Mouse (Mus musculus) embryonic facial prominence, embryonic 10.5 days (tissue): ENCODE data around the gene 4933428M09Rik. TPM values are rescaled to one million over a fixed set of nuclear protein-coding genes. Genes with fewer than 3 reads are reported as not detected.
"Not testable (repeated sequence)": the region's sequence is repeated elsewhere in the genome, so short reads cannot be mapped to it uniquely, and the experiment has no call there.

Experiments
- DNase-seq: peaks from one replicate; pipeline ENCODE4 v3.0.0-alpha.2; 2017; ENCODE audit warnings: low spot score
- H3K27ac ChIP-seq: fragments of 300-500 bp; sonication (generic); replicated peaks from 2 replicates; pipeline ENCODE4 v1.5.1; 2016; ENCODE audit warnings: mild to moderate bottlenecking
- H3K27me3 ChIP-seq: fragments of 300-500 bp; sonication (generic); replicated peaks from 2 replicates; pipeline ENCODE4 v1.6.1; 2016; ENCODE audit warnings: low read depth, mild to moderate bottlenecking; ENCODE audit not compliant: poor library complexity, severe bottlenecking
- H3K36me3 ChIP-seq: fragments of 300-500 bp; sonication (generic); replicated peaks from 2 replicates; pipeline ENCODE4 v1.6.1; 2016; ENCODE audit warnings: mild to moderate bottlenecking, moderate library complexity
- H3K4me1 ChIP-seq: fragments of 300-500 bp; sonication (generic); 2 replicates; pipeline ENCODE4 v1.6.1; 2016
- H3K4me3 ChIP-seq: fragments of 300-500 bp; sonication (generic); 2 replicates; pipeline ENCODE4 v1.5.1; 2016; ENCODE audit warnings: mild to moderate bottlenecking, moderate library complexity
- H3K9me3 ChIP-seq: fragments of 300-500 bp; sonication (generic); 2 replicates; pipeline ENCODE4 v1.6.1; 2016; ENCODE audit warnings: mild to moderate bottlenecking
- WGBS: fragments of 180-500 bp; shearing (Covaris S2); methylation state at CpG from one replicate; pipeline ENCODE4 v1.1.7; 2016; 5-methylcytosine and 5-hydroxymethylcytosine counted together
- polyA plus RNA-seq: library from polyadenylated mRNA; unstranded; fragments of >200 nt; fragmentation: Nextera tagmentation; extraction: Ambion mirVana; gene quantifications from 2 replicates; pipeline ENCODE4 v1.2.1, GENCODE M21; 2016

4933428M09Rik gene
- 0.24 TPM in 1 of 2 replicates, not detected in the other for polyA plus RNA-seq

DNA sequence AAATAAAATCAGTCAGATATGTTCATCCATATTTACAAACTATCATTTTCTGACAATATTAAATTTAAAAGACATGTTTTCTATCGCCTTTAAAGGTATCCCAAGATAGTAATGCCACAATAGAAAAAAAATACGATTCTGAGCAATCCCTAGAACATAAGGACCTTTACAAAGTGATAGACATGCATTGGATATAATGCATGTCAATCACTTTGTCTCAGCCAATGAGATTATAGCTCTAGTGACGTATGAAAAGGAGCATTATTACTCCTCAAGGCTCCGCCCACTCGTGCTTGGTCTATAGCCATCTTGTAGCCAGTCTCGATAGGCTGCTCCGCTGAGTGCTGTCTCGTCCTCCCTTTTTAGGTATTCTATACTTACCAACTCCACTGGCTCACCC, at the start of gene 4933428M09Rik:
Gene 4933428M09Rik, plus strand, starts transcription at position 301 of the 400 bp plus-strand sequence.
- WGBS: 90% methylated on average over 8 of the region's 8 CpGs
- Histone ChIP-seq H3K4me3 (no peak within 1 kb of the TSS), H3K27me3 (no peaks in the 10 kb centered on the region), H3K4me1 (no peaks in the 10 kb centered on the region), H3K36me3 (no peaks in the 10 kb centered on the region), H3K9me3 (no peaks in the 10 kb centered on the region), H3K27ac (no peak within 1 kb of the TSS)
- DNase-seq: no peak

DNA sequence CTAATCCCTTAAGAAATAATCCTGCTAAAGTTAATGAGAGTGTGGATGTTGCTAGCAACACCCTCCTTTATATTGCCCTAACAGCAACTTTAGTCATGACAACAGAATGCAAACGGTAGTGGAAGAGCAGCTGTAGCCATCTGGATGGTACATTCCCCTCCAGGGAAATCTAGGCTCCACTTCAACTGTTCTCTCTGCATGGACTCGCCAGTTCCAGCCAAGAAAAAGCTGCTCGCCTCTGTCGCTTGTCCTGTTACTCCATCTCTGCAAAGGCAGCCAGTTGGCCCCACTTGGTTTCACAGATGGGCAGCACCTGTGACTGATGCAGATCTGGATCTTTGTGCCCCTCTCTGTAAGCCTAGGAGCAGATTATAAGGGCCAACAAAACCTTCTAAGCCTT, 45.0 kb upstream of the 4933428M09Rik start:
- peaks cover 15% of the 10 kb centered on the region for H3K27me3 ChIP-seq
- H3K9me3 ChIP-seq: no peaks in the 10 kb centered on the region
- DNase-seq: no peak
- no peaks in the 10 kb centered on the region for H3K4me1 ChIP-seq
- WGBS: 59% methylated on average over 4 of the region's 4 CpGs
- H3K4me3 ChIP-seq: no peak overlapping the region
- no peak overlapping the region for H3K27ac ChIP-seq
- no peaks in the 10 kb centered on the region for H3K36me3 ChIP-seq

- not testable (repeated sequence) for DNase-seq, H3K27ac ChIP-seq, H3K4me3 ChIP-seq, H3K9me3 ChIP-seq, H3K36me3 ChIP-seq, H3K4me1 ChIP-seq
- peaks cover 23% of the 10 kb centered on the region; the same call in 1 of the 2 replicates for H3K27me3 ChIP-seq
- 85% methylated on average over 3 of the region's 3 CpGs for WGBS
Measured at GRCm38 (mm10) chrX:139191506-139191905, 12.5 kb downstream of the 4933428M09Rik start.

DNA sequence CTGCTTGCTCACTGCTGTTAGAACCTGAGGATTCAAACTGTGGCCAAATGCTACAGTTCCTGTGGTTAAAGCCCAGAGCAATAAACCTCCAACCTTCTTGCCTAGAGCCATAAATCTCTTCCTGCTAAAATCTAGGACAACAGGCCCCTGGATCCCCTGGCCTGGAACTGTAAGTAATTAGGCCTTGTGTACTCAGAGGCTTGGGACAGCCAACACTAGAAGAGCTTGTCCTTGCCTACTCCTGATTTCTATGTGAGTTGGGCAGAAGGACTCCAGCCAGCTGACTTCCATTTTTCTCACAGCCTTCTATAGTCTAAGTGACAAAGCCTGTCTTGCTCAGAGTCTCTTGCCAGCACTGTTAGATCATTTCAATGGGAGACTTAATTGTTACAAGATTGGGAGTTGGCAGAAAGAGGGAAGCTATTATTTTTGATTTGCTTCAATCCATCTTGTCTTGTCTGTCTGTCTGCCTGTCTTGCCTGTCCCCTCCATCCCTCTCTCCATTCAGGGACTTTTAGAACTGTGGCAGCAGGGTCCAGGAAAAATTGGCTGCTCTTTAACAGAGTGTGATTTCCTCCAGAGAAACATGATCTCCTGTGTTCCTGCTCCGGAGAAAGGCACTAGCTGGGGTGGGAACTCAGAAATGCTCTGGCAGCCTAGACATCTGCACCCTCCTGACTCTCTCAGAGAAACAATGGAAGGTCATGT, 15.7 kb downstream of the 4933428M09Rik start:
- peaks cover 23% of the 10 kb centered on the region; the same call in 1 of the 2 replicates for H3K27me3 ChIP-seq
- whole genome bisulfite sequencing: 28% methylated on average over 1 of the region's 1 CpGs
- no peak overlapping the region for H3K27ac ChIP-seq
- H3K36me3 ChIP-seq: no peaks in the 10 kb centered on the region
- no peak for DNase-seq
- H3K9me3 ChIP-seq: no peaks in the 10 kb centered on the region
- no peak overlapping the region for H3K4me3 ChIP-seq
- H3K4me1 ChIP-seq: no peaks in the 10 kb centered on the region

DNA sequence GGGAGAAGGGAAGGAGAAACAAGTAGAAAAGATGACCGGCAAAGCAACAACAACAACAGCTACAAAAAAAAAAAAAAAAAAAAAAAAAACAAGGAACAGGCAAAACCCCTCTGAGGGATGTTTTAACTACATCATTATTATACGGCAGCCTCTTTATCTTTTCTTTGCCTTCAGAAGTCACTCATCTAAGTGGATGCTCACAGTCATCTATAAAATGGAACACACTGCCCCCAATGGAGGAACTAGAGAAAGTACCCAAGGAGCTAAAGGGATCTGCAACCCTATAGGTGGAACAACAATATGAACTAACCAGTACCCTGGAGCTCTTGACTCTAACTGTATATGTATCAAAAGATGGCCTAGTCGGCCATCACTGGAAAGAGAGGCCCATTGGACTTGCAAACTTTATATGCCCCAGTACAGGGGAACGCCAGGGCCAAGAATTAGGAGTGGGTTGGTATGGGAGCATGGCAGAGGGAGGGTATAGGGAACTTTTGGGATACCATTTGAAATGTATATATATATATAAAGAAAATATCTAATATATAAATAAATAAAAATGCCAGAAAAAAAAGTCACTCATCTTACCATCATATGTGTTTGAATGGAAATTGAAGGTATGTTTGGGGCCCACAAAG, 30.3 kb downstream of the 4933428M09Rik start:
- H3K36me3 ChIP-seq, H3K4me1 ChIP-seq, H3K9me3 ChIP-seq, H3K4me3 ChIP-seq, DNase-seq, H3K27ac ChIP-seq: not testable (repeated sequence)
- WGBS: 83% methylated on average over 4 of the region's 4 CpGs
- peaks cover 32% of the 10 kb centered on the region for H3K27me3 ChIP-seq

DNA sequence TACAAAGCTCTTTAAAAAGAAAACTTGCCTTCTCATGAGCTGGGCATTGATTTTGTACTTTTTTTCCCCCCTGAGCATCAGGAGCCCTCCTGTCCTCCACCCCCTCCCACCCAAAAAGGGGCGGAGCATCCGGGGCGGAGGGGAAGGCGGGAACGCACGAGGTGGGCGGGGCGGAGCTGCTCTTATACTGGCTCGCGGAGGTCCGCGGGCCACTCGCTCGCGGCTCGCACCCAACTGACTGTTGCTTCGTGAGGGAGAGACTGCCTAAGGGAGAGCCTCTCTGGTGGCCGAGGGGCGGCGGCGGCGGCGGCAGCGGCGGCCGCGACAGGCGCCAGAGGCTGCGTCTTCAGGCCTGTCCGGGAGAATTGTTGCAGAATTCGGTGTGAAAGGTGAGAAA, 30.8 kb downstream of the 4933428M09Rik start, which contains the start of gene Mum1l1:
Gene Mum1l1, plus strand, starts transcription at position 214 of the 397 bp plus-strand sequence.
- H3K4me1 ChIP-seq: no peaks in the 10 kb centered on the region
- DNase-seq: peak; percentile 85
- no peaks in the 10 kb centered on the region for H3K36me3 ChIP-seq
- peaks cover 37% of the 10 kb centered on the region for H3K27me3 ChIP-seq
- H3K27ac ChIP-seq: peak within 1 kb of the TSS; percentile 76
- H3K9me3 ChIP-seq: no peaks in the 10 kb centered on the region
- peak within 1 kb of the TSS; percentile 59 for H3K4me3 ChIP-seq
- 19% methylated on average over 31 of the region's 31 CpGs for WGBS

GRCm38 (mm10) chrX:139214765-139215164, 35.7 kb downstream of the 4933428M09Rik start:
- Histone ChIP-seq H3K4me1 (no peaks in the 10 kb centered on the region), H3K27me3 (peaks cover 44% of the 10 kb centered on the region), H3K36me3 (no peaks in the 10 kb centered on the region), H3K4me3 (no peak overlapping the region), H3K9me3 (no peaks in the 10 kb centered on the region), H3K27ac (no peak overlapping the region)
- whole genome bisulfite sequencing: 73% methylated on average over 4 of the region's 4 CpGs
- DNase-seq: no peak

- Histone ChIP-seq H3K27me3 (peaks cover 30% of the 10 kb centered on the region), H3K4me3 (peak overlapping the region; percentile 49; the same call in 1 of the 2 replicates)
Measured at GRCm38 (mm10) chrX:139216409-139216808, 37.4 kb downstream of the 4933428M09Rik start.

DNA sequence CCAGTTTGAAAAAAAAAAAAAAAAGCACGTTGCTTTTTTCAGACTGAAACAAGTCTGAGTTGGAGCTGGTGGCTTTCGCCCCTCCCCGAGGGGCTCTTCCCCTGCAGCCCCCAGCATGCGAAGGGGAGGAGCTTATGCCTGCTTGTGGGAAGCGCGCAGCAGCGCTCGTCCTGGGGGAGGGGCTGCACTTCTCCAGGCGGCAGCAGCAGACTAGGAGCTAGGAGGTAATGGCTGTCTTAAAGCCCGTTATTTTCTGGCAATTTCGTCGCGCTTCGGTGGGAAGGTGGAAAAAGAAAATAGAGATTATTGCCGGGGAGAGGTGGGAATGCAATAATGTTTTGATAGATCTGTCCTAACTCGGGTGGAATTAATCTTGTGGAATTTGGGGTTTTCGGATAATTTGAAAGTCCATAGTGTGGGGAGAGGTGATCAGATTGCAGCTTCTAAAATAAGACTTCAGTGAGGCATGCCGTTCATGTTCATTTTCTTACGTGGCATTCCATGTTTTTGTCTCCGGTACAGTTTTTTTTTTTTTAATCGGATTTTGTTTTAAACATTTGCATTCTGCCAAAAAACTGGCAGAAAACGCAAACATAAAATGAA, 38.1 kb downstream of the 4933428M09Rik start:
- no peaks in the 10 kb centered on the region for H3K36me3 ChIP-seq
- peak overlapping the region; percentile 26; the same call in 1 of the 2 replicates for H3K27ac ChIP-seq
- WGBS: 18% methylated on average over 22 of the region's 22 CpGs
- peak overlapping the region; percentile 49 for H3K4me3 ChIP-seq
- peak; percentile 87 for DNase-seq
- no peaks in the 10 kb centered on the region for H3K4me1 ChIP-seq
- no peaks in the 10 kb centered on the region for H3K9me3 ChIP-seq
- peaks cover 28% of the 10 kb centered on the region for H3K27me3 ChIP-seq

More at GRCm38 (mm10) chrX:139216409-139216808, 37.4 kb downstream of the 4933428M09Rik start:
- Histone ChIP-seq H3K36me3 (no peaks in the 10 kb centered on the region), H3K27ac (no peak overlapping the region), H3K4me1 (no peaks in the 10 kb centered on the region), H3K9me3 (no peaks in the 10 kb centered on the region)
- WGBS: 70% methylated on average over 5 of the region's 5 CpGs
- no peak for DNase-seq

DNA sequence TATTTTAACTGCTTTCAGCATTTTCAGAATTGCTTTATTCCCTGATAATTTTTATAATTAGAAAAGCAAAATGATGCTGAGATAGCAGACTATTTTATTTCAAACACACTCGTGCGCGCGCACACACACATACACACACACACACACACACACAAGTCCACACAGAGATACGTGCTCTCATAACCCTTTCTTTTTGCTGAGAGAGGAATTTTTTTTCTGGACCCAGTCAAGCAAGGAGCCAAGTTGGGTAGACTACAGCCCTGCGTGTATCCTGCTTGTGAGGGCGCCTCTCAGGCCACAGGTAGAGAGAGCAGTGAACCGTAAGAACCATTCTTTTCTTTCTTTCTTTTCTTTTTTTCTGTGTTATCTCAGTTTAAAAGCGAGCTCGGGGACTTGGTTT, 38.7 kb downstream of the 4933428M09Rik start:
- Histone ChIP-seq H3K9me3 (no peaks in the 10 kb centered on the region), H3K36me3 (no peaks in the 10 kb centered on the region), H3K4me3 (peak overlapping the region; percentile 49), H3K27me3 (peaks cover 25% of the 10 kb centered on the region), H3K4me1 (no peaks in the 10 kb centered on the region), H3K27ac (no peak overlapping the region)
- no peak for DNase-seq
- WGBS: 55% methylated on average over 10 of the region's 10 CpGs

DNA sequence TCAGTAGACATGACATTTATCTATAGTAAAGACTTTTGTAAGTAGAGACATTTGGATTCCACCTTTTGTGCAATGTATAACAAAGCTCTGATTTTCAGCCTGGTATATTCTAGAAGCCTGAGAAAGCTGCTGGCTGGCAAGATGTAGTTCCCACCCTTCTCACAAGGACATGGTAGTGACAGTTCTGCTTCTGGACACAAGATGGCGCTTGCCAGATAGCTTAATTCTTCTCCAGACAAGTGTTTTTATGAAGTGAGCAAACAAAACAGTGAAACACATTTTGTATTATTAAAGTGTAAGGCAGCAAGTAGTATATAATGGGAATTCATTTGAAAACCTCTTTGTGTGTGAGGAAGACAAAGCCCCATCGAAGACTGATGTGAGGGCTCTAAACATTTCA, 40.0 kb downstream of the 4933428M09Rik start:
- no peaks in the 10 kb centered on the region for H3K9me3 ChIP-seq
- H3K27ac ChIP-seq: no peak overlapping the region
- 33% methylated on average over 2 of the region's 2 CpGs for WGBS
- H3K4me3 ChIP-seq: no peak overlapping the region
- H3K27me3 ChIP-seq: peaks cover 15% of the 10 kb centered on the region; the same call in 1 of the 2 replicates
- peak; percentile 23 for DNase-seq
- H3K36me3 ChIP-seq: no peaks in the 10 kb centered on the region
- no peaks in the 10 kb centered on the region for H3K4me1 ChIP-seq

DNA sequence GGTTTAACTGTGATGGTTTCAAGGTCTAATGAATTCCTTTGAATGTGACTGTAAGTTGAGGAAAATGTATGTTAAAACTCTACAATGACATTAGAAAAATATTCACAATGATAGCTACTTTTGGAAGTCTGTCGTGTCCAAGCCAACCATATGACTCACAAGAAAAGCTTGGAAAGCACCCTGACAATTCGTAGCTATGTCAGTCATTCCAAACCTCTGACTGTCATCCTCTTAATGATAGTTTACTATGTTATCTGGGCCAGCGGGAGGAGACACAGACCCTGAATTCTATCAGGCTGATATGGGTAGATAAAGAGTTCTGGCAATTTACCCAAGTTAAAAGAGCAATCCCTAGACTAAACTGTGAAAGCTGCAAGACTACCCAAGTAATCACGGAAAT, 41.8 kb downstream of the 4933428M09Rik start:
- Histone ChIP-seq H3K27ac (no peak overlapping the region), H3K4me3 (no peak overlapping the region), H3K4me1 (no peaks in the 10 kb centered on the region), H3K9me3 (no peaks in the 10 kb centered on the region), H3K36me3 (no peaks in the 10 kb centered on the region), H3K27me3 (peaks cover 4% of the 10 kb centered on the region; the same call in 1 of the 2 replicates)
- no peak for DNase-seq
- 79% methylated on average over 4 of the region's 4 CpGs for WGBS
